Mouse (Mus musculus) lung, postnatal 4 days (tissue): ENCODE data around the gene Abcc1.
A peak's percentile ranks its signal among the peaks of the same experiment; 100 is the strongest.

Source experiments
- DNase-seq, 2 experiments: peaks; one replicate each; pipeline ENCODE4 v3.0.0; 2021

Abcc1 gene

GRCm38 (mm10) chr16:14377321-14377720 lies 16.0 kb downstream of the Abcc1 start:
- DNase-seq = peak in 1 of 2 experiments; percentile 54

GRCm38 (mm10) chr16:14378654-14379053 lies 17.3 kb downstream of the Abcc1 start:
- DNase-seq = no peak

- DNase-seq = no peak
Measured at GRCm38 (mm10) chr16:14379888-14380287, 18.5 kb downstream of the Abcc1 start.

GRCm38 (mm10) chr16:14381061-14381665 lies 19.8 kb downstream of the Abcc1 start:
- no peak for DNase-seq

- no peak for DNase-seq
Measured at GRCm38 (mm10) chr16:14399303-14399702, 37.9 kb downstream of the Abcc1 start.

- DNase-seq = no peak
Measured at GRCm38 (mm10) chr16:14403507-14403906, 42.1 kb downstream of the Abcc1 start.

- DNase-seq = no peak
Measured at GRCm38 (mm10) chr16:14405636-14406035, 44.3 kb downstream of the Abcc1 start.

- no peak for DNase-seq
Measured at GRCm38 (mm10) chr16:14409124-14409523, 47.8 kb downstream of the Abcc1 start.

GRCm38 (mm10) chr16:14409776-14410175 lies 48.4 kb downstream of the Abcc1 start:
- no peak for DNase-seq

- DNase-seq = no peak
Measured at GRCm38 (mm10) chr16:14410611-14411010, 49.3 kb downstream of the Abcc1 start.

GRCm38 (mm10) chr16:14411156-14411555 lies 49.8 kb downstream of the Abcc1 start:
- DNase-seq = no peak

- DNase-seq = no peak
Measured at GRCm38 (mm10) chr16:14412551-14412950, 51.2 kb downstream of the Abcc1 start.

GRCm38 (mm10) chr16:14415206-14415605 lies 53.8 kb downstream of the Abcc1 start:
- no peak for DNase-seq

- peak; percentile 11 to 60 for DNase-seq
Measured at GRCm38 (mm10) chr16:14416957-14417618, 55.7 kb downstream of the Abcc1 start.

GRCm38 (mm10) chr16:14420496-14421132 lies 59.3 kb downstream of the Abcc1 start:
- DNase-seq = no peak

- DNase-seq = no peak
Measured at GRCm38 (mm10) chr16:14422081-14422480, 60.7 kb downstream of the Abcc1 start.

- DNase-seq = no peak
Measured at GRCm38 (mm10) chr16:14429371-14429770, 68.0 kb downstream of the Abcc1 start.

- DNase-seq = no peak
Measured at GRCm38 (mm10) chr16:14432996-14433395, 71.6 kb downstream of the Abcc1 start.

- DNase-seq = no peak
Measured at GRCm38 (mm10) chr16:14435526-14435925, 74.2 kb downstream of the Abcc1 start.

GRCm38 (mm10) chr16:14437446-14437982 lies 76.2 kb downstream of the Abcc1 start:
- DNase-seq = no peak

- DNase-seq = no peak
Measured at GRCm38 (mm10) chr16:14438561-14438960, 77.2 kb downstream of the Abcc1 start.

- DNase-seq = no peak
Measured at GRCm38 (mm10) chr16:14439081-14439480, 77.7 kb downstream of the Abcc1 start.

- DNase-seq = no peak
Measured at GRCm38 (mm10) chr16:14439801-14440614, 78.7 kb downstream of the Abcc1 start.
